Mouse (Mus musculus) left cerebral cortex, postnatal 36 days (tissue): ENCODE data around the gene Ap3d1. TPM values are rescaled to one million over a fixed set of nuclear protein-coding genes. Genes with fewer than 3 reads are reported as not detected.

ENCODE experiments used
- DNase-seq, 2 experiments: peaks; one replicate each; pipeline ENCODE4 v3.0.0; 2021 to 2022; ENCODE audit warnings: low spot score in 2 of 2, mixed read lengths in 1 of 2
- intact Hi-C: fragments of 180-260 bp; cut with DNase I; formaldehyde crosslinking; loops from one replicate; pipeline ENCODE4 v1.15.1; 2025
- total RNA-seq, 2 experiments: library from RNA; stranded (reverse); gene quantifications; 2 replicates each; pipeline ENCODE4 v1.2.3; 2021

The Ap3d1 gene
- total RNA-seq, 2 experiments from 2014 or later: 133 to 160 TPM

DNA sequence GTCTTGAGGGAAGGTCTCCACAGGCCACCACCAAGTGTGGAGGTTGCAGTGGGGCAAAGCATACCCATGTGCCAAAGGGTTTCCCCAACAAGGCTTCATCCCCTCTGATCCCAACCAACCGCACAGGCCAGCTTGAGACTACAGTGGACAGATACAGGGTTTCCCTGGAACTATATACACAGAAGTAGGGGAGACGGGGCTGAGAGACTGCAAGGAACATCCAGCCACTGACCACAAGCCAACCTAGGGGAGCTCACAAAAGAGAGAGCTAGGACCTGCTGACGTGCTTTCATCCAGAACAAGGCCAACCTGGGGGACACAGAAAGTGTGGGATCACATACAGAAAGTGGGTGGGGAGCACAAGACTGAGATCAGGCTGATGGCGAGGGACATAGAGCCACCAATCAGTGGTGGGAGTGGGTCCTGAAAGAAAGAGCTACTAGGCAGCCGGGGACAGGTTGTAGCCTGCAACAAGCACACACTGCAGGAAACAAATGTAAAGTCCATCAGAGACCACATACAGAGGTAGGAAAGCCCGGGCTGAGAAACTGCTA, 67.1 kb downstream of the Ap3d1 start:
- intact Hi-C loops: no loop called here
- DNase-seq: no peak

DNA sequence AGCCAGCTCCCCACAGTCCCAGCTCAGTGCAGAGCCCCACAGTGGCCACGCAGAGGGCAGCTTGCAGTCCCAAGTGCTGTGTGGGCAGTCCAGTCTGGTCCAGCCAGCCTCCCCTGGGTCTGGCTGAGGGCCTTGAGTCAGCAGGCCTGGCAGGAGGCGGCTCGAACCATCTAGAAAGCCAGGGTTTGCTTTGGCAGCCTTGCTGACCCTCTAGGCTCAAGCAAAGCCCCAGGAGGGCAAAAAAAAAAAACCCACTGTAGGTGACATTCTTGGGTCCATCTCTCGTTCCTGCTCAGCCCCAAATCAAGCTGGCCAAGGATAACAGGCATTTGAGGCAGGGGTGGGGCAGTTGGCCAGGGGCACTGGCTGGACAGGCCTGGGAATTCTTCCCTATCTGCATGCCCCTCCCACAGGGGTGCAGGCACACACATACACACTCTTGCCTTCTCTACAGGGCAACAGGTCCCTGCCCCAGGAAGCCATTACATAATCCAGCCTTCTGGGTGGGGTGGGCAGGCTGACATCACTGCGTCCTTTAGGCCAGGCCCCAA, 67.8 kb downstream of the Ap3d1 start:
- intact Hi-C loops: no loop called here
- no peak for DNase-seq

DNA sequence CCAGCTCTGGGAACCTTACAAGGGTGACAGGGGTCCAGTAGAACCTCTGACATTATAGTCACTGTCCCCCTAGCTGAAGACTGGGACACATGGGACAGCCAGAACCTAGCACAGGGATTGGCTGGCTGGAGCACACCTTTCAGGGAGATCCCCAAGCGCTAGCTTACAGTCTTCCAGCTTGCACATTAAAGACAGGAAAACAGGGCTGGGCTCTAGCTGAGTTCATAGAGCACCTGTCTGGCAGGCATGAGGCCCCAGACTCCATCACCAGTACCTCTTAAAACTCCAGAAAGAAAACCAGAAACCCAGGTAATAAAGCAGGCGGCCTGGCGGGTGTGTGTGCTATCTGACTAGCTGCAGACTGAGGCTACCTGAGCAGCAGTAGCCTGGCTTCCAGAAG, 68.4 kb downstream of the Ap3d1 start:
- intact Hi-C loops: no loop called here
- no peak for DNase-seq

DNA sequence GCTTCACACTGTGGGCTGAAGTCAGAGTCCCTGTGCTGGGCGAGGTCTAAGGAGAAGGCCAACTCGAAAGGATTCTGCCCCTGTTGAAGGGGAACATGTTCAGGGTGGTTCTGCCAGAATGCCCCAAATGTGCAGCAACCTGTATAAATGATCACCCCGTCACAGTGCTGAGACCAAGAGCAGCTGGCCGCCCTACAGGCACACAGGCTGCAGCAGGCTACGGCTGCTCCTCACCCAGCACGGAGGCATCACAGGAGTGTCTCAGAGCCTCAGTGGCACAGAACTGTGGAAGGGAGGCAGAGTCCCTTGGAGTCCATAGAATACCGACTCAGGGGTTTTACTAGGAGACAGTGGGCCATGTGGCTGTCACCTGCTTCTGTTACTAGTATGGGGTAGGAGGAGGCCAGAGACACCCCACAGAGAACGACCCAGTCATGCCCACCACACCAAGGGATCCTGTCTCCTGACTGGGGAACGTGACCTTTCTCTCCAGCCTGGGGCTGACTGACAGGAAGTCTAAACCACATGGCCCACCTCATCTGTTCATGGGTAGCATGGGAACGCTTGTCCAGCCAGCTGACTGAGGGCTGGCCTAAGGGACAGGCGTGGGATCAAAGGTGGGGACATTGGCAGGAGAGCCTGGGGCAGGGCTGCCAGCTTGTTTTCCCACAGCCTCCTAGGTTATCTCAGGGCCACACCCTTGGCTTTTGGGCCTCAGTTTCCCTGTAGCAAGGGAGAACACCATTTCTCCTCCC, 70.0 kb downstream of the Ap3d1 start:
- intact Hi-C loops: no loop called here
- DNase-seq: no peak

DNA sequence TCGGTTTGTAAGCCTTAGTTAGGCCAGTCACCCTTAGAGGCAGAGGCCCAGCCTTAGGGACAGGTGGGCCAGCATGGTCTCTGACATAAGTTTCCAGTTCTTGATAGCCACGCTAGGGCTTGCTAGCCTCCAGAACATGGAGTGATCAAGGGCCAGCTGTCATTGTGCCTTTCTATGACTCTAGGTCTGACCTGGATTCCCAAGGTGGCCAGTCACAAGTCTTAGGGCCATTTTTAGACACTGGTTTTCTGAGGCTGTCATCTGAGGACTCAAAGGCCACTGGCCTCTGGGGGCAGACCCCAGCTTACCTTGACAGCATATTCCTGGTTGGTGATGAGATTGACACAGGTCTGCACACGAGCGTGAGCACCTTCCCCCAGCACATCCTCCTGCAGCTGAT, 70.8 kb downstream of the Ap3d1 start:
- intact Hi-C loops: no loop called here
- no peak for DNase-seq

DNA sequence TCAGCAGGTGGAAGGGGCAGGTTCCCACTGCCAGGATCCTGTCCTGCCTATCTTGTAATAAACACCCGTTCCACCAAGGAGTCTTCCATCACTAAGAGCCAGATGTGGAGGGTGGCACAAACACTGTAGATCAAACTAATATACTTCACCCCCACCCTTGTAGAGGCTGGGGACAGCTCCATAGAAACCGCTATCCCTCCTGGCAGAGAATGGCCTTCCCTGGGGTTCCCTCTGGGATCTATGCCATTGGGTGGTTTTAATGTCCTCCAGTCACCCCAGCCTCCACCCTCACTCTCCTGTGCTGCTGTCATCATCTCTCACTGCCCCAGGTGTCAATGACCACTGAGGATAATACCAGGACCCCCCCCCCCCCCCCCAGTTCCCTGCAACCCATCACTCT, 71.5 kb downstream of the Ap3d1 start:
- DNase-seq: no peak
- intact Hi-C loops: no loop called here

DNA sequence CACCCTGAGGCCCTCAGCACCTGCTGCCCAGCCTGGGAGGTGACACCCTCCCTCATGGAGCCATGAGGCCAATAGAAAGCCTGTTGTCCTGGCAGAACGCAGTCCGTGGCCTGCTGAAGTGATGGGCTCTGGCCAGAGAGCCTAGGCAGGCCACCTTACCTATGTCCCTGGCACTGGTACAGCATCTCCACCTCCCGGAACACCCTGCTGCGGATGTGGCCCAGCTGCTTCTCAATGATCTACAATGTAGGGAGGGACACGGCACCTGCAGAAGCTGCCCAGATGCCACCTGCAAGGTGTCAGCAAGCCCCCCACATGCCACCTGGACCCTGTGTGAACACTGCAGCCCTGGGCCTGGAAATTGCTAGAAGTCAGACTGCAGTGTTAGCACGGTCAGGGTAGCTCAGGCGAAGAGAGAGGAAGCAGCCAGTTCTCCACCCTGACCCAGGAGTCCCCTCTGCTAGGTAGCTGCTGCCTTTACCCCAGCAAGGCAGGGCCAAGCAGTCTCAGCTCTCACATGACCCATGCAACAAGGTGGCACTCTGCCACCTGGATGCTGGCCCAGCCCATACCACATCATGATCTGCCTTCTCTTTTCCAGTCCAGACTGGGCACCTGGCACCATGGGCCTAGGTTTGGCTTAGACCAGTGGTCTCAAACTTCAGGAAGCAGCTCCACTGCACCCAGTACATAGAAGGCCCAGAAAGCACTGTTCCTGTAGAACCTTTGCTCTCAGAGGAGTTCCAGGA, 72.2 kb downstream of the Ap3d1 start:
- DNase-seq: no peak
- intact Hi-C loops: no loop called here

DNA sequence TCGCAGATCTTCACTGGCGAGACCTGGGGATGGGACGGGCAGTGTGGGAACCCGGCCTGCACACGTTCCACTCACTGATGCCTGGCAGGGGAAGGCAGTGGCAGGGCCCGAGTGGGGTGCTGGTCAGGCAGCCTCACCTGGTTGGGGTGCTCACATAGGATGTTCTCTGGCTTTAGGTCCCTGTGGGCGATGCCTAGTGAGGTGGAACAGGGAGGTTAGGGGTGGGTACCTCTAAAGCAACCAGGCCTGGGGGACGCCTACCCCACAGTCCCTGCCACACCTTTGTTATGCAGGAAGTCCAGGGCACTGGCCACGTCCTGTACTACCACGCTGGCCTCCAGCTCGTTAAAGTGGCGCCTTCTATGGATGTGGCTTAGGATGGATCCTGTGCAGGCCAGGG, 73.0 kb downstream of the Ap3d1 start:
- intact Hi-C loops: no loop called here
- DNase-seq: no peak

DNA sequence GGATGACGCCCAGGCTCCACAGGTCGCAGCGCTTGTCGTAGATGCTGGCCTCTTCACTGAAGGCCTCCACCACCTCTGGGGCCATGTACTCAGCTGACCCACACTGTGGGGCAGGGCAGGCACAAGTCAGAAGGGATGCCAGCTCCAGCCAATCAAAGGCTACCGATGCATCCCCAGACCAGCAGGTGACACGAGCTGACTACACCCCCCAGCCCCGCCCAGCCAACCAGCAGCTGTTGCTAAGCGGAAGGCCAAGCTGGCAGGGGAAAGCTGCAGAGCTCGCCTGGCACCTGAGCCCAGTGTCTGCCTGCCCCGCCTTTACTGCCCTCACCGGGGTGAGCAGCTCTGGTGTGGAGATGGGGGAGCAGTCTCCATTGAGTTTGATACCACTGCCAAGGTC, 73.5 kb downstream of the Ap3d1 start:
- intact Hi-C loops: no loop called here
- DNase-seq: no peak

DNA sequence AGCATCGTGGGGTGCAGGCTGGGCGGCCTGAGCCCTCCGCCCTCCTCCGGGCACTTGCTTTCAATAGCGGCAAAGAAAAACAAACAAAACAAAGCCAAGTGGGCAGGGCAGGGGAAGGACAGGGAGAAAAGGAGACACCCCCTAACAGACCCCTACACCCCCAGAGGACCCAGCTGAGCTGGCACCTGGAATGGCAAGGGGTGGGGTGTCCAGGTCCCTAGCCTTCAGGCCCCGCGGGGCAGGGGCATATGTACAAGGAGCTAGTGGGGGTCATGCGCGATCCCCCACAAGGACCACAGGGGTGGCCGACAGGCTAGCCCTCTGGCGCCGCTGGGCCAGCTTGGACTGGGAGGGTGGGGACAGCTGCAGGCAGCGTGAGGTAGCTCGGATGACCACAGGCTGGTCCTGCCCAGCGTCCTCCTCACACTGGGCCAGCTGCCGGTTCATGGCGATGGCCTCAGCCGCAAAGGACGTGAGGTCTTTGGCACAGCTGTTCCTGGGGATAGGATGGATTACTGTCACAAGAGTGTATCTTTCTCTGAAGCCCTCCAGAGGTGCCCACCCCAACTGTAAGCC, 75.1 kb downstream of the Ap3d1 start:
- no peak for DNase-seq
- intact Hi-C loops: no loop called here

DNA sequence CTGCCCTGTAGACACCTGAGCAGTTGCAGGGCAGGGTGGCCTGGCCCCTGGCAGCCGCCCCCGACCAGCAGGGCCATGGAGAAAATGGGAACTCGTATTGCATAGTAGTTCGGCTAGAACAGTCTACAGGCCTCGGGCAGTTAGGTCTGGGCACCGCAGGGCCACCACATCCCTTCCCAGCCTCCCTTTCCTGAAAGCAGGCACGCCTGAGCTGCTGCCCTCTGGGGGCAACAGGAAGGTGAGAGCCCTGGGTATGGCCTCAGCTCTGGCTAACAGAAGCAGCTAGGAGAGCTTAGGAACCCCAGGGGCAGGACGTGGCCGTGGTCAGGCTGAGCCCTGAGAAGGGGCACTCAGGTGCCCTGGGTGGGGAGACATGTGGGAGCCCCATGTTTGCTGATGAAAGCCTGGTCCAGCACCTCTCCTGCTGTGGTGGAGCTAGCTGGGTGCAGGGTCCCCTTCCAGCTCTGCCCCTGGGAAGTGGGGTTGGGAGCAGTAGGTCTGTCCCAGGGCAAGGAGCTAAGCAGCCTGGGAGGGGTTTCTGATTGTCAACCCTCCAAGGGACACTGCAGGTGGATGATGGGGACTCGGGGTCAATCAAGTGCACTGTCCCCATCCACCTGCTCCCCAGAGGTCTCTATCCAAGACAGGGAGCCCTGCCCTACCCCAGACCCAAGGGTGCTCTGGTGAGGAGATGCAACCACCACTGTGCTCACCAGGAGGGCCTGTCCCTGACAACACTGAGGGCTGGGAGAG, 75.9 kb downstream of the Ap3d1 start:
- intact Hi-C loops: no loop called here
- no peak for DNase-seq

DNA sequence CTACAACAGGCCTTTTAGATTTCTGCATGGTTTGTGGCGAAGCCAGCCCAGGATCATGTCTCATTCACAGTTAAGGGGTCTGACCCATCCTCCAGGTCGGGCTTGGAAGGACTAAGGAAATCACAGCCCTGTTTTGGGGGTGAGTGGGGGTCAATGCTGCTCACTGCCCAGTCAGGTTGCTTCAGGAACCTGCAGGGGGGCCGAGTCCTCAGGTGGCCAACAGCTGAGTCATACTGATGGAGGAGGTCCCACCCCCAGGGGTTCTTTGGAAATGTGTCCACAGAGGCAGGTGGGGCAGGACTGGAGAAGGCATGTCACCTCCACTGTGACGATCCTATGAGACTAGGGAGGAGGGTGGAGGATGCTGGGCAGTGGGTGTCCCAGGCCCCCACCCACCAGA, 76.6 kb downstream of the Ap3d1 start:
- DNase-seq: no peak
- intact Hi-C loops: no loop called here

DNA sequence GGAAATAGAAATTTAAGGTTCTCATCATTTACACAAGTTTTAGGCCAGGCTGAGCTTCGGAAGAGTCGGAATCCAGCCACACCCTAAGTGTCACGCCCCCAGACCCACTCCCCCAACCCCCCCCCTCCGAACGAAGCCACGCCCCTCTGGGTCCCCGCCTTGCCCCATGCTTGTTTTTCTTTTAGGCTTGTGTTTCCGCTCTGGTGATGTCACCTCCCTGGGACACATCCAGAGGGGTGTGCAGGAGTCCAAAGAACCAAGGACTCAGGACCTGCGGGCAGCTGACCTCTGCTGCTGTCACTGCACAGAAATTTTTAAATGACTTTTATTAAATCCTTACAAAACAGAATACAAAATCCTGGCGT, 77.1 kb downstream of the Ap3d1 start:
- no peak for DNase-seq
- intact Hi-C loops: no loop called here

DNA sequence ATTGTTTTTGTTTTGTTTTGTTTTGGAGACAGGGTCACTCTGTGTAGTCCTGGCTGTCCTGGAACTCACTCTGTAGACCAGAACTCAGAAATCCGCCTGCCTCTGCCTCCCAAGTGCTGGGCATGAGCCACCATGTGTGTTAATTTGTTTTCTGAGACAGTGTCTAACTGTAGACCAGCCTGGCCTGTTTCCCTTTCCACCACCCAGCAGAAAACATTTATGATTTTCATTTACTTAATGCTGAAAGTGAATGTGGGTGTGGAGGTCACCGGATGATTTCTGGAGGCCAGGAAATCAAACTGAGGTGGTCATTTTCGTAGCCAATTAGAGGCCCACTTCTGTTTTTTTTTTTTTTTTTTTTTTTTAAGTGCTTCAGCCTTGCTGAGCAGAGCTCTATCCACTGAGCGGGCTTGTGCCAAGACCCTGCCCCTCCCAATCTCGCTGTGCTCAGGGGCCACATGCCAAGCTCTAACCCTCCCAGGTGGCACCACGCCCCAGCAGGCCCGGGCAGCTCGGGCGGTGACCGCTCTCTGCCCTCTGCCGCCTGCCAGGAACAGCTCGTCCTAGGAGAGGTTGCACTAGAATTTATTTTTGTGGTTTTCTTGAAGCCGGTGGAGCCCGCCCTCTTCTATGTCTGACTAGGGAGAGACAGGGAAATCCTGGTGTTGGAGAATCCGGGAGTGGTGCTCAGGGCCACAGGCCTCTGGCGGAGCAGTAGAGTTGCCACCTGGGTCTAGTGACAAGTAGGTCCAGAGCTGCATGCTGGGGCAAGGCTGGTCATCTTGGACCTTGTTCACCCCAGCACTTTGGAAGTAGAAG, 77.7 kb downstream of the Ap3d1 start:
- DNase-seq: peak; percentile 46 to 54
- intact Hi-C loops: no loop called here

DNA sequence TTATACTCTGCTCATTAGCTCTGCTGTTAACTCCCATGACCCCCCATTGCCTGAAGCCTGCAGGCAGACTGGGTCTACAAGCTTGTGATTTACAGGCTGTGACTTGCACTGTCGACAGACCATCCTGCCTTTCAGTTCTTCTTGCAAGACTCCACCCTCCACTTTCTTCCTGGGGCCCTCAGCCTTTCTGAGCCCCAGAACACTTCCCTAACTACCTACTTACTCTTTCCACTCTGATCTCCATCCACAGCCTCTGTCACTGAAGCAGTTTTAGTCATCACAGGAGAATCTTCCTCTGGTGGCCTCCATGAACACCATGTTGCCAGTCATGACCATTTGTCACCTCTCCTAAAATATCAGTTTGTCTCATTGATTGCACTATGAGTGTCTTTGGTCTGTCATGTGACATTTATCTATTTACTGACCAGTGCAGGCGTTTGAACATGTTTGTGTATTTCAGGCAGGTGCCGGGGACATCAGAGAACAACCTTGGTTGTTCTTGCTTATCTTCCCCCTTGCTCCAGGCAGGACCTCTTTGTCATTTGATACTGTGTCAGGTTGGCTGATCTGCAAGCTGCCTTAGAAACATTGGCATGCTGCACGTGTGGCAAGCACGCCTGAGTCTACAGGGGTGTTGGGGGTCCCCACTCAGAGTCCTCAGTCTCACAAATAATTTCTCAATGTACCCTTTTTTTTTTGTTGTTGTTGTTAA, 78.4 kb downstream of the Ap3d1 start:
- intact Hi-C loops: no loop called here
- DNase-seq: no peak

DNA sequence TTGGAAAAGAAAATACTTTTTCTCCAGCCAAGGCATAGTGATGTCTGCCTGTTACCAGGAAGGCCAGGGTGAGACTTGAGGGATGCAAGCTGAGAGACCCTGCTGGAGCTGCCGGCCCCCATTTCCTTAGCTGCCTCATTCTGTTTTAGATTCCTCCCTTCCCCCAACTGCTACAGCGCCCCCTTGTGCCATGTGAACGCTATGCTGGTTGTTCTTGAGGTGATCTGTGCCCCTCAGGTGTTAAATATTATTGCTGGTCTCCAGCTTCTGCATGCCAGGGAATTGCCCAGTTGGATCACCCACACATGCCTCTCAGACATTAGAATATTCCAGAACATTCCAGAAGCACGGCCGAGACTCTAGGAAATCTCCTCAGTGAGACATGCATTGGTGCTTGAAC, 80.9 kb downstream of the Ap3d1 start:
- intact Hi-C loops: no loop called here
- no peak for DNase-seq

DNA sequence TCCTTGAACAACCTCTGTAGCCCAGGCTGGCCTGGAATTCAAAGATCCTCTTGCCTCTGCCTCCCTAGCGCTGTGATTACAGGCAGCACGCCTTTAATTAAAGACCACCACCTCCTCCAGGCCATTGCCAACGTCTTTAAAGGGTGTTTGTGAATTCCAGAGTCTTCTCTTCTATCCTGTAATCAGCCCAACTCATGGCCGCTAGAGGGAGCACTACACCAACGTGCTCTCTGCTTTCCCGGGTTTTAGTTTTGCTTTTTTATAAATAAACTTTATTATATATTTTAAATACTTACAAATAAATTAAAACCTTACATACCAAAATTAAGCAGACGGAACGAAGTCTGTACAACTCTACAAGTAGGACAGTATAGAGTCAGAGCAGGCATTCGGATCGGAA, 82.9 kb downstream of the Ap3d1 start:
- DNase-seq: peak in 1 of 2 experiments; percentile 63
- intact Hi-C loops: loop anchor here (5.0 kb wide), 1 partner anchor 43 kb away; the partner anchor contains the start of genes Izumo4 and Mob3a

DNA sequence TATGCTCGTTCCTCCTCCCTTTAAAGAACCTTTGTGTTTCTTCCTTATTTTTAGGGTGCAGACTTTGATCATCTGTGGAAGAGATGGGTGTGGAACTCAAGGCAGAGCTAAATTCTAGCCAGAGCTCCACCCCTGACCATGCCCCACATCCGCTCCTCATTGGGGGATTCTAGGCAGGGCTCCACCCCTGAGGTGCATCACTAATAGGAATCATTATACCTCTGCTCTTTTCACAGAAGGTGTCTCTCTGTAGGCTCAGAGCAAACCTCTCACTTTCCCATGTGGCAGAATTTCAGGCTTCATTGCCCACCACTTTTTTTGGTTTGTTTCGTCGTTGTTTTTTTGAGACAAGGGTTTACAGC, 83.2 kb downstream of the Ap3d1 start:
- no peak for DNase-seq
- intact Hi-C loops: loop anchor here (5.0 kb wide), 1 partner anchor 43 kb away; the partner anchor contains the start of genes Izumo4 and Mob3a
